Mouse (Mus musculus) hindlimb bud, embryonic 11.5 days (tissue): ENCODE results near the gene Bcas2.
A peak's percentile ranks its signal among the peaks of the same experiment; 100 is the strongest.
"Not testable (repeated sequence)": the region's sequence is repeated elsewhere in the genome, so short reads cannot be mapped to it uniquely, and the experiment has no call there.

Source experiments
- DNase-seq: peaks from one replicate; pipeline ENCODE4 v3.0.0-alpha.2; 2012; ENCODE audit warnings: low read depth, low spot score; ENCODE audit errors: extremely low spot score

Bcas2 gene

GRCm38 (mm10) chr3:103214593-103215285 is 43.3 kb downstream of the Bcas2 start:
- DNase-seq = no peak

- DNase-seq = not testable (repeated sequence)
Observed at GRCm38 (mm10) chr3:103215399-103215798, 43.9 kb downstream of the Bcas2 start.

- DNase-seq = no peak
Observed at GRCm38 (mm10) chr3:103221435-103221834, 50.0 kb downstream of the Bcas2 start.

- DNase-seq = peak; percentile 18
Observed at GRCm38 (mm10) chr3:103223752-103224151, 52.3 kb downstream of the Bcas2 start.

GRCm38 (mm10) chr3:103224231-103224765 is 52.8 kb downstream of the Bcas2 start:
- DNase-seq = no peak

- no peak for DNase-seq
Observed at GRCm38 (mm10) chr3:103227729-103228128, 56.3 kb downstream of the Bcas2 start.
